Mouse (Mus musculus): ENCODE measurements around the gene Trip12.

DNA sequence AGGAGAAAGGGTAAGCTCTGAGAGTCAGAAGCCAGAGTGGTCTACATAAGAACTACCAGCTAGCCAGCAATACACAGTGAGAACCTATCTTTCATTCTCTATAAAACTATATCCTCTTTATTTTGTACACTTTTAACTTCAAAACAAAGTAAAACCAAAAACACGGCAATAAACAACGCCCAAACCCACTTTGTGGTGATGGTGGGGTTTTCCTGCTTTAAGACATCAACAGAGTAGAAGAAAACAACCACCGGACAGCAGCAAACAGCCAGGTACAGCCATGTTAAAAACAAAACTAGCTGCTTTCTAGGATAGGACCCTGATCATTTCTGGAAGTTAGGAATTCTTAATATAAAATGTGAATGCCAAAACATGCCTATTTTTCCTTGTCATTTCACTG lies 59.7 kb downstream of the Trip12 start:
- TF ChIP-seq POLR2A (IDR thresholded peaks at IDR 0.05; ENCODE audit: borderline replicate concordance, extremely low read depth, insufficient read depth, insufficient read length, poor library complexity, severe bottlenecking) (no peak), CTCF (IDR thresholded peaks at IDR 0.05; ENCODE audit: borderline replicate concordance, extremely low read depth, insufficient read depth, insufficient read length) (no peak)
